Mouse (Mus musculus) cerebellum, postnatal 10 days (tissue): Measurements from ENCODE around the gene Dcdc2c.
A peak's percentile ranks its signal among the peaks of the same experiment; 100 is the strongest.

Experiments
- DNase-seq, 2 experiments: peaks; one replicate each; pipeline ENCODE4 v3.0.0; 2021; ENCODE audit warnings: mixed read lengths in 2 of 2

Gene Dcdc2c

GRCm38 (mm10) chr12:28436536-28436935, 115.7 kb downstream of the Dcdc2c start:
- peak in 1 of 2 experiments; percentile 7 for DNase-seq

GRCm38 (mm10) chr12:28432729-28433067, 119.5 kb downstream of the Dcdc2c start:
- DNase-seq = peak in 1 of 2 experiments; percentile 8

GRCm38 (mm10) chr12:28431832-28432728, 120.1 kb downstream of the Dcdc2c start:
- DNase-seq = peak; percentile 86 to 90

GRCm38 (mm10) chr12:28429856-28430255, 122.3 kb downstream of the Dcdc2c start:
- DNase-seq = no peak

GRCm38 (mm10) chr12:28416957-28417356, 135.2 kb downstream of the Dcdc2c start:
- no peak for DNase-seq

- DNase-seq = no peak
Measured at GRCm38 (mm10) chr12:28407656-28408405, 144.4 kb downstream of the Dcdc2c start.

- no peak for DNase-seq
Measured at GRCm38 (mm10) chr12:28402256-28402655, 149.9 kb downstream of the Dcdc2c start.

- DNase-seq = no peak
Measured at GRCm38 (mm10) chr12:28401372-28401771, 150.8 kb downstream of the Dcdc2c start.

- DNase-seq = no peak
Measured at GRCm38 (mm10) chr12:28392129-28392528, 160.1 kb downstream of the Dcdc2c start.
